Mouse (Mus musculus) cerebellum, adult 11-12 months (tissue): ENCODE data around the gene Uxs1.

Experiments
- DNase-seq: peaks from one replicate; pipeline ENCODE4 v3.0.0; 2022

Gene Uxs1

DNA sequence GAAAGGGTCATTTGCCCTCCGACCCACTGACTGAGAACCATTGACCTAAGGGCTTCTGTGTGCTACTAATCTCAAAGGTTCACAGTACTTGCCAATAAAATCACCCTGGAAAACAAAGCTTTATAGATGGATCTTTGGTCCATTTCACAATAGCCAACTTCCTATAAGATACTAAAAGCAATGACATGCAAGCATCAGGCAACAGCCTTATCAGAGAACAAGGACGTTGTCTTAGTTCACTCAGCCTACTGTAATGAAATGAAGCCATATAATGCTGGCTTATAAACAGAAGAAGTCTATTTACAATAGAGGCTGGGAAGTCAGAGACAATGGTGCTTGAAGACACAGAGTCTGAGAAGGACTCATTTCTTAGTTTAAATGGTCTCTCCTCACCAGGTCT lies 37.8 kb downstream of the Uxs1 start:
- DNase-seq, result no peak

DNA sequence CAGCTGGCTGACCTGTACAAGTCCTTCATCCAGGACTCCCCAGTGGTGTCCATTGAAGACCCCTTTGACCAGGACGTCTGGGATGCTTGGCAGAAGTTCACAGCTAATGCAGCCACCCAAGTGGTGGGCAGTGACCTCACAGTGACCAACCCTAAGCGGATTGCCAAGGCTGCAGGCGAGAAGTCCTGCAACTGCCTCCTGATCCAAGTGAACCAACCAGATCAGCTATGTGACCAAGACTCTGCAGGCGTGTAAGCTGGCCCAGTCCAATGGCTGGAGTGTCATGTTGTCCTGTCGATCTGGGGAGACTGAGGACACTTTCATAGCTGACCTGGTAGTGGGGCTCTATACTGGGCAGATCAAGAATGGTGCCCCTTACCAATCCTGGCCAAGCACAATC lies 40.9 kb downstream of the Uxs1 start:
- no peak for DNase-seq

DNA sequence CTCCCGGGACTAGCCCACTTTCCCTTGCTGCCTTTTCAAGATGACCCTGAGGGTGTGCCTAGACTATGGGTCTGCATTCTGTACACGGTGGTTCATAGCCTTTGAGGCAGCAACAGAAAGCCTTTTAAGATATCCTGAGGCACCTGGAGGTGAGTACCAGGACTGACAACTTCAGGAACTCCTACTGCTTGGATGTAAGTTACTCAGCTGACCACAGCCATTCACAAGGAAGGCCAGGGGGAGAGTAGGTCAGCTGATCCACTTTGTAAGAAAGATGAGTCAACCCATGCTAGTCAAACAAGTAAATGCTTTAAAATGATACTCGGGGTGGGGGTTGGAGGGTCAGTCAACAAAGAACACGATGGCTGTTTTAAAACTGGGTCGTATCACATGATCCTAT lies 42.3 kb downstream of the Uxs1 start:
- no peak for DNase-seq

DNA sequence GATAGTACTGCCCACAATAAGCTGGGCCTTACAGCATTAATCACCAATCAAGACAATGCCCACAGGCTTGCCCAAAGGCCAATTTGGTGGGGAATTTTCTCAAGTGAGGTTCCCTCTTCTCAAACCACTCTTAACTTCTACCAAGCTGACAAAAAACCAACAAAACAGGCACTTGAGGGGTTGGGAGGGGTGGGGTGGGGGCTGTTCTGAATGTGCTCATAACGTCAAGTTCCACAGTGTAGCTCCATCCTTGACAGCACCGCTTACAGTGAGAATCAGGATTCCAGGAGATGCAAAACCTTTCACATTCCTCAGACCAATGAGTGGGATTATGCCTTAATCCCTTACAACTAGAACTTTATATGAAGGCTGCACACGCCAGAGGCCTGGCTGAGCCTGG lies 44.4 kb downstream of the Uxs1 start:
- no peak for DNase-seq

DNA sequence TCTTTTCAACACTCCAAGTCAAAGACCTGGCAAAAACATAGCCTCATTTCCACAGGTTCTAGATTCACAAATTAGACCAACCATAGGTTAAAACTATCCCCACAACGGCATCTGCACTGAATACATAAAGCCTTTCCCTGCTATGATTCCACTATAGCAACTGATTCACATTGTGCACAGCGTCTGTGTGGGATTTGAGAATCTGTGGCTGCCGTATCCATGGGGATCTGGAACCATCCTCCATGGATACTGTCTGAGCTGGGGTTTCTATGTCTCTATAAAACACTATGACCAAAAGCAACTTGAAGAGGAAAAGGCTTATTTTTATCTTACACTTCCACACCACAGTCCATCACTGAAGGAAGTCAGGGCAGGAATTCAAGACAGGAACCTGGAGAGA lies 44.9 kb downstream of the Uxs1 start:
- DNase-seq, result no peak

DNA sequence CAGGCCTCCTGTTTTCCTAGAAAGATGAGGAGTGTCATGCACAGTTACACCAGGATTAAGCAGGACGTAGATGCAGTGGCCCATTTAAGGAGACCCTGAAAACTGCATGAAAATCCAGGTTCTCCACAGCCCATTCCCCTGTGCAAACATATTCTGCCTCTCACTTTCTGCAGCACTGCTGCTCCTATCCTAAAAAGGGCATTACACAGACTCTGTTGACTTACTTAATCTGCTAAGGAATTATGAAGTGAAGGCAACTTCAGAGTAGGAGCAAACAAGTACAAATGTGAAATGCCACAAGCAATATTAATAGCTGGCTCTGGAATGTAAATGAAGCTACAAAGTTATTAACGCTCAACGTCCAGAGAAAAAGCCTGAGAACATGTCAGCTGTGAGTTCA lies 45.9 kb downstream of the Uxs1 start:
- DNase-seq, result no peak

DNA sequence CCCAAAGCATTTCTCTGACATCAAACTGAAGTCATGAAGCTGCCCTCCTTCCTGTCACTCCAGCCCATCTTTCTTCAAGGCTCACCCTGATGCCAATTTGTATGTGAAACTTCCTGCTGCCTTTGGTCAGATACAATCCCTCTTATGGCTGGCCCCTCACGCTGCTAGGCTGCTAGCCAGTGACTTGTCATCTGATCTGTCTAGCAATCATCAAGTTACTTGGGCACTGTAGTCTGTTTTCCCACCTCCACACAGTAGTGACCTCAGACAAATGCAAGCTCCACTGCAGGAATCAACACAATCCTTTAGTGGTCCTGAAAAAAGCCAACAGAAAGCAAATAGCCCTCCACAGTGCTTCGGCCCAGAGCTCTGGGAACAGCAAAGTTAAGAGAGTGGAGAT lies 46.4 kb downstream of the Uxs1 start:
- no peak for DNase-seq

DNA sequence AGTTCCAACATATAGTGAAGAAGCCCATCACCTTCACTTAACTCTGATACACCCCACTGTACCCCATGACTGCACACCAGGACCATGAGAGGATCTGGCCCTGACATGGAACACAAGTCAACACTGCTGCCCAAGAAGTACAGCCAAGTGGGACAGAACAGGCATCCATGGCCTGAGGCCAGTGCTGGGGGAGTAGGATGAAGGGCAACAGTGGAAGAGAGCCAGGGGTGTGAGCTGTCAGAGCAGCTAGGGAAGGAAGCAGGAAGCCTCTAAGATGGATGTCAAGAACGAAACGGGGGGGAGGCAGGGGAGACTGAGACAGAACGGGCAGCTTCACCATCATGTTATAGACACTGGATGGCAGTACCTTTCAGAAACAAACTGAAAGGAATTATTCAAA lies 51.5 kb downstream of the Uxs1 start:
- peak; percentile 51 for DNase-seq

DNA sequence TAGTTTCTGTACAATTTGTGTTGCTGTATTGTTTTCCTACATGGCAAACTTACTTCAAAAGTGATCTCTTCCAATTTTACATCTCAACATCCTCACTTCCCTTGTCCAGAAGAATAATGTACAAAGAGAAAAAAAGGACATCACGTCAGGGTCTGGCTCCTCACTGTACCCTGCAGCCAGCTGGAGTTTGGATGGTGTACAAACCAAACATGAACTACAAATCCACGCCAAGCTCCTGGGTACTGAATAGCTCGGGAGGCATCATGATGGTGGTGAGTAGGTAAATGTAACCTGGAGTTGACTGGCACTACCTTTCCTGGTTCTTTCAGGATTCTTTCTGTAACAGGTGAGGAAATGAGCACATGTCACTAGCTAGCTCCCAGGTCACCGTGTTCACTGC lies 53.5 kb downstream of the Uxs1 start:
- no peak for DNase-seq

DNA sequence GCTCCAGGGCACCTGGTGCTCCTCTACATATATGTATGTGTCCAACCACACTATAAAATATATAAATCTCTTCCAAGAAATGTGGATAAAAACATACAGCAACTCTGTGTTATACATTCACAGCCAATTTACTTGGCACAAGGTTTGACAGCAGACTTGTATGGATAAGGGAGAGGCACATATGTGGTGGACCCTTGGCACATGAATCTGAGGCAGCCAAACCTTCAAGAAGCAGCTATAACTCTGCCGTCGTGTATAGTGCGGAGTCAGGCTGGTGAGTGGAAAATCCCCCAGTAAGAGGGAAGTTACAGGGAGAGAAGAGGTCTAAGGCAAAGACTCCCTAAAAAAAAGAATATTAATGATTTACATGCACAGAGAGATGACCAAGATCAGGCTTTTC lies 54.9 kb downstream of the Uxs1 start:
- DNase-seq, result no peak

DNA sequence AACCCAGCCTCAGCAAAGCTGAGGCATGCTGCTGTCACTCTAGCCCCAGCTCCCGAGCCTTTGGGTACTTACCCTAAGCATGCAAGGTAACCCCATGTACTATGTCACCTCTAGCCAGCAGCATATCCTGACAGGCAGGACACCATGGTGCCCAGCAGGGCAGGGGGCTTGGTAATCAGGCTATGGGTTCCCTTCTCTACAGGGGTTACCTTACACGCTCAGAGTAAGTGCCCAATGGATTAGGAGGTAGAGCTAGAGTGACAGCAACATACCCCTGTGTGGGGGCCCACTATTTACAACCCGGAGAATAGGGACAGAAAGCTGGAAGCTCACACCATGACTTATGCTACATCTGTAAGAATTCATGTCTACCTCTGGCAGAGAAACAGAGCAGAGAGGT lies 57.6 kb downstream of the Uxs1 start:
- no peak for DNase-seq

DNA sequence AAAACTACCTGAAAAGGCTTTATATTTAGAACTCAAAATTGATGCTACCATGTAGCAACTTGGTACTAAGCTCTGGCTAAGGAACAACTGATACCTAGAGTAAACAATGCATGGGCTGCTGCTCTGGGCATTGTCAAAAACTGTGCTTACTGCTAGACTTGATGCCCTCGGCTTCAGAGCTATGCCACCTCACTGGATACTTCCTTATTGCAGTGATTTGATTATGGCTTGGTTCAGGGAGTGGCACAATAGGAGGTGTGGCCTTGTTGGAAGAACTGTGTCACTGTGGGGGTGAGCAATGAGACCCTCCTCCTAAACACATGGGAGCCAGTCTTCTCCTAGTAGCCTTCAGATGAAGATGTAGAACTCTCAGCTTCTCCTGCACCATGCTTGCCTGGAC lies 58.3 kb downstream of the Uxs1 start:
- DNase-seq, result no peak

DNA sequence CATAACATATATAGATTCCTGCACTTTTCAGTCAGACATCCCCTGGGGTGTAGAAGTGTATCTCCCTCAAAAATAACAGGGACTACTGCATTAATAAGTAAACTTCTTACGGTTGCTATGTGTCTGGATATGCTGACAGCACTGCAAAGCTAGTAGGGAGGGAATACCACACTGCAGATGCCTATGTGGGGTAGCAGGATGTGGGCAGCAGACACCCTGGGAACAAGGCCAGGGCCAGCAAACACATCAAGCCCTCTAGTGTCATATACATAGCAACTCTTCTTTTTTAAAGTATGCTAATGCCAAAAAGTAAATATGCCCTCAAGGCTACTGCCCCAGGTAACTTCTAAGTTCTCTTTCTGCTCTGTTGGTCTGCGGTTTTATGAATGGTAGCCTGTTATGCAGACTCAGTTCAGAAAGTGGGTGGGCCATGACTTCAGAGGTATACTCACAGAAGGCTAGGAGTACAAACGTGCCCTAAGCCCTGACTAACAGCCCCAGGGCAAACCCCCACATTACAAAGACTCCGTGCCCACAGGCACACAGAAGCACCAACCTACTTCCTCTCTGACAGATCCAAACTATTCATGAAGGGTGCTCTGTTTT lies 59.1 kb downstream of the Uxs1 start:
- no peak for DNase-seq

DNA sequence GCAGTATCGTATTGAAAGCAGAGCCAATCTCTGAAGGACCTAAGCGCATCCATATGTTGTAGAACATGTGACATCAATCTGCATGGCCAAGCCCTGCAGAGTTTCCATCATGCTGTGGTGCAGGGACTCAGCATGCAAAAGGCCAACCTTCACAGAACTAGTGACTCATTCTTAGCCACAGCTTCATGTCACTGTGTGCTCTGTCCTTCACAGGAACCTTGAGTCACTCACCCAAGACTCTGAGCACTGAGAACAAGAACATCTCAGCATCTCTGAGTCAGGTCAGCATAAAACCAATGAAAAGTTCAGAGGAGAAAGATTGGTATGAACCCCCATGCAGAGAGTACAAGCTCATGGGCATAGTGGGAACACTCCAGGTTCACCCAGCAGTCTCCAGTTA lies 61.3 kb downstream of the Uxs1 start:
- DNase-seq, result no peak

DNA sequence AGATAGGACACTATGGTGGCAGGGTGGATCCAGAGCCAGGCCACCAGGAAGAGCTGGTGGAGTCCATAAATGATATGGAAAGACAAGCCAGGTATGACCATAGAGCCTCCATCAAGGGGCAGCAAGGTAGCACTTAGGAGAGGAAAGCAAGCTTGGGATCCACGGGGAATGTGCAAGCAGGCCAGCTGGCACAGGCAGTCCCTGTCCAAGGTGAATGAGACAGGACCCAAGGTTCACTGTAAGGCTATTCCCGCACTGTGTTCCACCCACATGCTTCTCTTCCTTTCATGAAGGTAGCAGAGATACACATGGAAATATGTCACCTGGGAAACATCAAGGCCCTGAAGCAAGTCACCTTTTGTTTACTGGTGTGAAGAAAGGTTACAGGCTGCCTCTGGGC lies 63.1 kb downstream of the Uxs1 start:
- DNase-seq, result no peak

DNA sequence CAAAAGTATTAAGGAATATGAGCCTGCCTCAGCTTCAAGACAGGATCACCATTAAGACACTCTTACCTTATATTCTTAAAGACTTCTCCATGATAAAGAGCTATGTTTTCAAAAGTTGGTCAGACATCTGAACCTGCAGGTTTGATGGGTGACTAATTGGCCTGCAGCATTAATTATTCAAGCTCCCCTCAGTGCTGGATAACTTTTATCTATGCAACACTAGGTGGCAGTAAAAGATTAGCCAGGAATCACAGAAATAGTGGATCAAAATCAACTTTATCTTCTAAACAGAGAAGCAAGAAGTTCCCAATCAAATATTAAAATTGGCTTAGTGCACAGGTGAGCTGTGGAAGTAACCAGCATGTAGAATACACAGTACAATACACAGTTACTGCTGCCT lies 67.5 kb downstream of the Uxs1 start:
- no peak for DNase-seq

DNA sequence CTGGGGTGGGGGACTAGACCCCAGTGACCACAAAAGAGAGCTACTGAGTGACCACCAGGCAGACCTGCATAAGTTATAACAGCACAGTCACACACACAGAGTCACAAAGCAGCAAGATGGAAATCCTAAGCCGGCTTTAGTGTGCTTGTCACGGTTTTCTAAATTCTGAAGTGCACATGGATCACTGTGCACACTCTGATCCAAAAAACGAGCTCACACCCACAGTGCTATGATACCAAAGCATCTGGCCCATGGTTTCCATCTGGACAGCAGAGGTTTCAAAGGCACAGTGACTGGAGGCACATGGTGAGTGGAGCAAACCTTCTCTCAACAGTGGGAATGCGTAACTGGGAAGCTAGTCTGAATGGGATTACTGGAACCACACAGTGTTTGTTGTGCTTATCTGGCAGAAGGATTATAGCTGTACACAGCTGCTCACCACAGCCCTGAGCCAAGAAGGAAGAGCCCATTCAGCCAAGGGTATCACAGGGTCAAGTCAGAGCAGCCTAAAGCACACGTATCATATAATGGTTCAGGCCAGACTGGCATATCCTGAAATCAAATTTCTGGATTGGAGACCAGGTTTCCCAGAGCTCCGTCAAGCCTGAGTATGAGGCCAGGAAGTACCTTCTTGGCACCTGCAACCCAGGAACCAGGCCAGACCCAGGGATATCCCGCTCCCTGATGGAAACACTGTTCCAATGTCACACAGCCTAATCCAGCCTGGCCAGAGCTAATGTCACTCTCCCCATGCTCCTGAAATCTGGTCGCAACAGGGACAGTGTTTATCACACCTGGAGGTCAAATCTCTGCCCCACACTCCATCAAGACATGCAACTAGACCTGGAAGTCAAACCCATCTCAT lies 72.9 kb downstream of the Uxs1 start:
- DNase-seq, result peak; percentile 24

DNA sequence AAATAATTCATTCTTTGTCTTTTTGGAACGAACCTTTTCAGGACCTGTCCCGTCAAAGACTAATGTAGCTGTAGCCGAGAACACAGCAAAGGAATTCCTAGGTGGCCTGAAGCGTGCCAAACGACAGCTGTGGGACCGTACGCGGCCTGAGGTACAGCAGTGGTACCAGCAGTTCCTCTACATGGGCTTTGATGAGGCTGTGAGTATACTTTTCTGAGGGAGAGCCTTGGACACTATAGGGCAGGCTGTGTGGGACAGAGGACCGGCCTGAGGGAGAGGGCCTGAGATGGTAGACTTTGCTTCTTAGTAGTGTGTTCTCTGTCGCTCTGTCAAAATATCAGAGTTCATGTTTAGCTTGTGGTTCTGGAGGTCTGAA lies 89.1 kb downstream of the Uxs1 start:
- no peak for DNase-seq

DNA sequence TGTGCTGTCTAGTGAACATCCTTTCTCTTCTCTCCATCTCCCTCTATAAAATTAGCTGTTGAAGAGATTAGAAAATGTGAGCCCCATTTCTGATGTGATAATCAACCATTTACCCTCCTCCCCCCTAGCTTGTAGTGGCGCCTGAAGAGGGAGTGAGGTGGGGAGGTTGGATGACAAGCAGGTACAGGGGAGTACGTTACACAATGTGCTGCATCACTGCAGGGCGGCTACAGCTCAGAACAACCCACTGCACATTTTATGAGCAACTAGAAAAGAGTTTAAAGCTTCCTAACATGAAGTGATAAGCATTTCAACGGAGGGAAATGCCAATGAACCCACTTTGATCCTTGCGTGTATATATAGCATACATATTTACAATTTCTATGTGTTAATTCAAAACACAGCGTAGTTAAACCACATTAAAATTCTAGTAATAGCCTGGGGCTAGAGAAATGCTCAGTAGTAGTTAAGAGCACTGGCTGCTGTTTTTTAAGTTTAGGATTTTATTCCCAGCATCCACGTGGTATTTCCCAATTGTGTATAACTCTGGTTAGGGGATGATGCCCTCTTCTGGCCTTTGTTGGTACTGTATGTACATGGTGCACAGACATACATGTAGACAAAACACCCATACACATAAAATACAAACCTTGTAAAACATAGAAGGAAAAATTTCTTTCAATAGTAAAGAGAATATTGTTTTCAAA lies 89.6 kb downstream of the Uxs1 start:
- DNase-seq, result no peak

DNA sequence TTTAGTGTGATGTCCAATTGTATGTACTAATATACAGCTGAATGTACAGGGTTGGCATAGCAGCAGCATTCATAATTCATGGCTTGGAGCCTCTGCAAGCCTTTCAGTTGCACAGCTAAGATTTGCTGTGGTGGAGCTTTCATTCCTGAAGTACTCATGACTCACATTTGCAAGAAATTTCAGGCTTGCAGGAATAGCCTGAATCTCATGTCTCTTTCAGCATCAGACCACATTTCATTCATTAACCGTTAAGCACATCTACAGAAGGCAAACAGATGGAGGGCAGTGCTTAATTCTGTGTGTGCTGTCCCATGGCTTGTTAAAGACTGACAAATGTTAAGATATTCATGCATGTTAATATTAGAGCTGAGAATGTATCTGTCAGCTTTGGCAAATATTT lies 94.9 kb downstream of the Uxs1 start:
- no peak for DNase-seq

DNA sequence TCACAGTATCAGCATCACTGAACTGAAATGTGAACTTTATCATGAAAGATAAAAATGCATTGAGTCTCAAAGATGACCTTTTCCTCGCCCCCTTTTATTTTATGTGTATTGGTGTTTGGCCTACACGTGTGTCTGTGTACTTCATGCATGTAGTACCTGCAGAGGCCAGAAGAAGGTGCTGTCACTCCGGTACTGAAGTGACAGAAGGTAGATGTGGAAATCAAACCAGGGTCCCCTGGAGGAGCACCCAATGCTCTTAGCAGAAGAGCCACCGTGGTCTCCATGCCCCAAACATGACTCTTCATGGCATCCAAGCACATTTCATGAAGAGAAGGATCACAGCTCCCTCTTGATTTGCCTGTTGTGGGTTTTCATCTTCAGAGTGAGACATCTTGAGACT lies 95.5 kb downstream of the Uxs1 start:
- no peak for DNase-seq

DNA sequence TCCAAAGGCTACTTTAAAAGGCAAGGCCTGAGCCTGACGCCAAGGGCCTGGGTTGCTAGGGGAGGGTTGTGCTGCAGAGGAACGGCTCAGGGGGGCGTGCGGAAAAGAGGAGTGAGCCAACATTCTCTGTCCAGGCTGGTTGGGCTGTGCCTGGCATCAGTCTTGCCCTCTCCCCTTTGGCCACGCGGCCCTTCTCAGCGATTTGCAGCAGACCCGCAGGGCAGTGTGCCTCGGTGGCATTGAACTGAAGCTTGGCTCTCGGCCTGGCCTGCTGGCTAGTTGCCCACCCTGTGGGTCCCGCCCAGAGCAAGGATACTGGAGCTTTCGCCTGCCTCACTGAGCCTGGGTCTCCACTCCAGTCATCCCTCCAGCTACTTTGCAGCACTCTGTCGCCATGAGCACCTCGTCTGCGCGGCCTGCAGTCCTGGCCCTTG lies 97.1 kb downstream of the Uxs1 start, which contains the start of gene 1500015O10Rik:
TSS of gene 1500015O10Rik (plus strand) at position 112 of the 434 bp plus-strand sequence.
- DNase-seq, result peak; percentile 44

DNA sequence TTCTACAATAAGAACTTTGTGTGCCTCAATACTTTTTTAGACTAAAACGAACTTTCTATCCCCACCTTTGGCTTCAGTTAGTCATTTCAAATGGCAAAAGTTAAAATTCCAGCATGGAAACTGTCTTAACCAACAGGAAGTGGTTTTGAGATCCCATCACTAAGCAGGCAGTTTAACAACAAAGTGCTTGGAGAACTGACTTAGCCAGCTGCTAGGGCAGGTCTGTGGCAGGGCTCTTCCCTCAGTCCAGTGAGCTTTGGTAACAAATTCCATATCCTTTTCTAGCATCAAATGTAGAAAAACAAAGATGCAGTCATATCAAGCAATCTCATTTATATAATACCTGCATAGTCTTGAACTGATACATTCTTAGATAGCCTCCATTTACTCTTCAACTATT lies 105.1 kb downstream of the Uxs1 start:
- no peak for DNase-seq

DNA sequence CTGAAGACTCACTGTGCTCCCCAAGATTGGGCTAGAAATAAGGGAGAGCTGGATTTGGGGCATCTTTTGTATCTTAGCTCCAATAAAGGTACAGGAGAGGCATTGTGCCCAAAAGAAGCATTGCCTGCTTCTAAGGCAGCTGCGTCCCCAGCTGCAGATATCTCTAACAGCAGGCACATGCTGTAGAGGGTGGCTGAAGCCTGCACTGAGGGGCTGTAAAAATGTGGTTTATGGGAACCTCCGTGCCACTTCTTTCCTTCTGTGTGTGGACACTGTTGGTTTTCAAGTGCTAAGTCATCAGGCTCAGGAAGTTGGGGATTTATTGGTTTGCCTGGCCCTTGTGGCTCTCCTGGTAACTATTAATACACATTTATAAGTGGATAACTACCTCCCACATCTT lies 108.8 kb downstream of the Uxs1 start:
- no peak for DNase-seq
